ENCODE assay signal across 14 mouse cellular contexts in the genomic region with DNA sequence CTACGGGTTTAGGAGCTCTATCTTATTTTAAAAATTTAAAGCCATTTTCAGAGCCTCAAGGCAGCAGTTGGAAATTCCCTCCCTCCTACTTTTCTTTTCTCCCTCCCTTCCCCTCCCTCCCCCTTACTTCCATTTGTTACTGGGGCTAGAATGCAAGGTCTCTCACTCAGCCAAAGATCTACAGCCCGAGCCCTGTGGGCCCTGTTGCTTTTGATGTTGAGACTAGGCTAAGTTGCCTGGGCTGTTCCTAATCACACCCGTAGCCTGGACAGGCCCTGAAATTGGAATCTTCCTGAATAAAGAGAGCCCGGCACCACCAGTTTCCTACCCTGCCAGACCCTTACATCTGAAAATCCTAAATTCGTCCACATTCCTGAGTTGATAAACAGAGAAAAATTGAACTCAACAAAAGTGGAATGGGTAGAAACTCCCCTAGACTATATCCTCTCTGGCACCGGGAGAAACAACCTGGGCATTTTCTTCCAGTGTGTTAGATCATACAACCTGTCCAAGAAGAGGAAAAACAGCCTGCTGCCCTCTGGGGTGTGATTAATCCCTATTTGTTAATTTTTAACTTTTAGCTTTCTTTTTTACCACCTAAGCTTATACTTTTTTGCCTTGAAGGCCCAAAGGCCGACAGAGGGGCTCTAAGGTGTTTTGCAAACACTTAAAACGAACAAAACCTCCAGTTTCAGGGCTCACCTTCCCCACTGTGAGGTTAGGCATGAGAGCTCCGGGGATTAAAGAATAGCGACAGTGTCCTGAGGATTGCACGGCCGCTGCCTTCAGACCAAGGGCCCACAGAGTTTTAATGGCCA.
DNase-seq lines count a peak whose midpoint lies in the region; ATAC-seq and TF ChIP-seq lines count a peak whose summit lies in the region.
"Had no signal": no experiment of that assay in that cellular context is flagged by ENCODE, and none has a peak within 500 bp of the region (broad histone marks: within the 10 kb centered on the region; RNA-seq: fewer than 3 reads in every experiment).

No protein-coding gene starts in this region.

- H3K9me3 ChIP-seq in lung, embryonic 14.5 days (ENCODE audit: low read depth, low read length): peaks cover 2% of the 10 kb centered on the region; the same call in 1 of the 2 replicates
- H3K9me3 ChIP-seq in intestine, embryonic 14.5 days (ENCODE audit: control insufficient read depth, low read length): peaks cover 4% of the 10 kb centered on the region; the same call in 1 of the 2 replicates
- 0 out of 2 replicates have a peak, but pooled peaks cover 11% of the 10 kb centered on the region for H3K9me3 ChIP-seq in stomach, embryonic 14.5 days (ENCODE audit: control insufficient read depth, low read depth, low read length)
- peaks cover 6% of the 10 kb centered on the region; the same call in 1 of the 2 replicates for H3K9me3 ChIP-seq in hindbrain, postnatal 0 days (ENCODE audit: low read length)

- peak overlapping the region; percentile 52; the same call in 1 of the 2 replicates for H3K27ac ChIP-seq in lung, embryonic 14.5 days (ENCODE audit: low read depth)
- peak overlapping the region; percentile 80 for H3K27ac ChIP-seq in intestine, embryonic 14.5 days (ENCODE audit: low read depth)
- H3K27ac ChIP-seq in stomach, embryonic 14.5 days (ENCODE audit: low read length): peak overlapping the region; percentile 77
- no peak overlapping the region for H3K27ac ChIP-seq in hindbrain, postnatal 0 days
- H3K27ac ChIP-seq: layer of hippocampus, adult 2 months had no signal

- no peaks in the 10 kb centered on the region for H3K27me3 ChIP-seq in lung, embryonic 14.5 days (ENCODE audit: insufficient read depth, low read length)
- H3K27me3 ChIP-seq in intestine, embryonic 14.5 days (replicated peaks; ENCODE audit: control insufficient read depth, insufficient read depth, low read length): no peaks in the 10 kb centered on the region
- H3K27me3 ChIP-seq in stomach, embryonic 14.5 days (ENCODE audit: control insufficient read depth, insufficient read depth, low read length): no peaks in the 10 kb centered on the region
- H3K27me3 ChIP-seq in hindbrain, postnatal 0 days (ENCODE audit: insufficient read depth, low read length): no peaks in the 10 kb centered on the region

- DNase-seq in lung, embryonic 14.5 days: no peak
- no peak for DNase-seq in lung, adult 18-20 months
- peak; percentile 67 for DNase-seq in intestine, embryonic 14.5 days (ENCODE audit: low spot score)
- peak; percentile 24 to 59 for DNase-seq in kidney, postnatal 4 days
- DNase-seq in thymus, postnatal 14 days: no peak
- DNase-seq in cerebellum, adult 11 months: no peak
- no peak for DNase-seq in hindbrain, postnatal 0 days (ENCODE audit: low spot score)
- DNase-seq: adrenal gland, postnatal 25 days; cerebellum, adult 2 months; gastrocnemius, postnatal 14 days; heart, postnatal 10 days had no signal

- WGBS in lung, embryonic 14.5 days: 29% methylated on average over 12 of the region's 12 CpGs
- 20% methylated on average over 12 of the region's 12 CpGs for WGBS in intestine, embryonic 14.5 days
- WGBS in stomach, embryonic 14.5 days: 19% methylated on average over 12 of the region's 12 CpGs
- WGBS in hindbrain, postnatal 0 days: 32% methylated on average over 12 of the region's 12 CpGs

- H3K9ac ChIP-seq in lung, embryonic 14.5 days: no peak overlapping the region
- no peak overlapping the region for H3K9ac ChIP-seq in intestine, embryonic 14.5 days (ENCODE audit: low read length)
- no peak overlapping the region for H3K9ac ChIP-seq in stomach, embryonic 14.5 days (replicated peaks; ENCODE audit: low read depth, low read length)
- H3K9ac ChIP-seq in hindbrain, postnatal 0 days (replicated peaks; ENCODE audit: low read length): no peak overlapping the region

- TF ChIP-seq CTCF in lung, embryonic 14.5 days (IDR thresholded peaks at IDR 0.05; ENCODE audit: low read depth): no peak
- TF ChIP-seq CTCF in hindbrain, postnatal 0 days (IDR thresholded peaks at IDR 0.05; ENCODE audit: low read depth): no peak

- 0 out of 2 replicates have a peak, but pooled peaks have one; percentile 23 for ATAC-seq in lung, embryonic 14.5 days (ENCODE audit: insufficient read depth)
- peak; percentile 37; the same call in 1 of the 2 replicates for ATAC-seq in intestine, embryonic 14.5 days (replicated peaks; ENCODE audit: low FRiP score, low TSS enrichment, low read depth)
- ATAC-seq in stomach, embryonic 14.5 days (ENCODE audit: insufficient number of reproducible peaks, insufficient read depth, low FRiP score, low read depth): peak; percentile 70
- ATAC-seq in hindbrain, postnatal 0 days: no peak
- ATAC-seq: lung, postnatal 0 days had no signal

- no peak overlapping the region for H3K4me2 ChIP-seq in lung, embryonic 14.5 days
- peak overlapping the region; percentile 23 for H3K4me2 ChIP-seq in intestine, embryonic 14.5 days (ENCODE audit: low read length)
- H3K4me2 ChIP-seq in stomach, embryonic 14.5 days (replicated peaks; ENCODE audit: low read depth, low read length): no peak overlapping the region
- H3K4me2 ChIP-seq in hindbrain, postnatal 0 days (ENCODE audit: low read depth, low read length): no peak overlapping the region

- H3K36me3 ChIP-seq in lung, embryonic 14.5 days (ENCODE audit: insufficient read depth): no peaks in the 10 kb centered on the region
- no peaks in the 10 kb centered on the region for H3K36me3 ChIP-seq in intestine, embryonic 14.5 days (ENCODE audit: control insufficient read depth, insufficient read depth, low read length)
- H3K36me3 ChIP-seq in stomach, embryonic 14.5 days (ENCODE audit: control insufficient read depth, insufficient read depth, low read length): no peaks in the 10 kb centered on the region
- H3K36me3 ChIP-seq in hindbrain, postnatal 0 days (ENCODE audit: insufficient read depth, low read length): no peaks in the 10 kb centered on the region

- no peak overlapping the region for H3K4me3 ChIP-seq in lung, embryonic 14.5 days (ENCODE audit: low read depth, low read length)
- H3K4me3 ChIP-seq in intestine, embryonic 14.5 days (ENCODE audit: low read depth, low read length): no peak overlapping the region
- H3K4me3 ChIP-seq in stomach, embryonic 14.5 days (ENCODE audit: low read depth, low read length): no peak overlapping the region
- H3K4me3 ChIP-seq in hindbrain, postnatal 0 days (ENCODE audit: low read length): no peak overlapping the region
- H3K4me3 ChIP-seq: layer of hippocampus, adult 2 months had no signal

- H3K4me1 ChIP-seq in lung, embryonic 14.5 days (ENCODE audit: insufficient read depth): no peaks in the 10 kb centered on the region
- peaks cover 27% of the 10 kb centered on the region for H3K4me1 ChIP-seq in intestine, embryonic 14.5 days (replicated peaks; ENCODE audit: control insufficient read depth, insufficient read depth, low read length)
- peaks cover 14% of the 10 kb centered on the region; the same call in 1 of the 2 replicates for H3K4me1 ChIP-seq in stomach, embryonic 14.5 days (ENCODE audit: control insufficient read depth, insufficient read depth, low read length)
- no peaks in the 10 kb centered on the region for H3K4me1 ChIP-seq in hindbrain, postnatal 0 days (ENCODE audit: insufficient read depth, low read length)

Comparison
In these comparisons a context has a peak if more than half of its experiments do, and no peak if none do; other contexts are left out.
1. DNase-seq: peak in intestine, embryonic 14.5 days (single experiment) and kidney, postnatal 4 days (2 of 2); none in lung, embryonic 14.5 days (single experiment), lung, adult 18-20 months (0 of 2), thymus, postnatal 14 days (single experiment), cerebellum, adult 11 months (single experiment) and hindbrain, postnatal 0 days (single experiment).